Mouse (Mus musculus) right cerebral cortex, adult 18-20 months (tissue): ENCODE measurements around the gene Tm9sf3.

Experiments used
- DNase-seq: peaks from one replicate; pipeline ENCODE4 v3.0.0; 2022; ENCODE audit warnings: mixed read lengths

The Tm9sf3 gene

GRCm38 (mm10) chr19:41165914-41166235 is 97.9 kb downstream of the Tm9sf3 start:
- DNase-seq = no peak

GRCm38 (mm10) chr19:41165144-41165913 is 98.5 kb downstream of the Tm9sf3 start:
- no peak for DNase-seq

- DNase-seq = no peak
Measured at GRCm38 (mm10) chr19:41164447-41165095, 99.2 kb downstream of the Tm9sf3 start.
